Mouse (Mus musculus) lung, postnatal 4 days (tissue): ENCODE results near the gene Rhou.
A peak's percentile ranks its signal among the peaks of the same experiment; 100 is the strongest.
"Not testable (repeated sequence)": the region's sequence is repeated elsewhere in the genome, so short reads cannot be mapped to it uniquely, and the experiment has no call there.

ENCODE experiments used
- DNase-seq, 2 experiments: peaks; one replicate each; pipeline ENCODE4 v3.0.0; 2021

Rhou gene

DNA sequence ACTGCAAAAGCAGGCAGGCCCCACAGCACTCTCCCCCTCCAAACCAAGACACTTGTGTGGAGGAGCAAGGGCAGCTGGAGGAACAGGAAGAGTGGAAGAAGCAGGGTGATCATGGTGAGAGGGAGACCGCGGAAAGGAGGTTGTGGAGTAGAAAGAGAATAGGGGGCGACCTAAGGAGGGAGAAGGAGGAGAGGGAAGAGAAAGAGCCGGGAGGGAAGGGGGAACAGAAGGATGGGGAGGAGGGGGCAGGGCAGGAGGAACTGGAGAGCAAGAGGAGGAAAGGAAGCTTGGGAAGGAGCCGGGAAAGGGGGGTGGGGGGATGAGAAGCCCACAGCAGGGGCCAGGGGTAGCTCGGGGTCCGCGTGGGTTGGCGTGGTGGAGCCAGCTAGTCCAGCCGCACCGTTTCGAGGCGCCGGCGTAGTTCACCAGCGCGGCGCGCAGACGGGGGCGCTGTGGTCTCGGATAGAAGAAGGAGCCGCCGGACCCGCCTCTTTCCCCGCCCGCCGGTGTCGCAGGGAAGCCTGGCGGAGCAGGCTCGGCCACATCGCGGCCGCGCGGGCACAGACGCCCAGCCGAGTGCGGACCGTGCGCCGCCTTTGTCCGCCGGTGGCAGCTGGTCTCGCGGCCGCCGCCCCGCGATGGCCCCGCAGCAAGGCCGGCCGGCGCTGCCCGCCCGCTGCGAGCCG lies at the start of gene Rhou:
Rhou (plus strand) TSS at position 622 of the 686 bp plus-strand sequence.
- peak; percentile 95 for DNase-seq

DNA sequence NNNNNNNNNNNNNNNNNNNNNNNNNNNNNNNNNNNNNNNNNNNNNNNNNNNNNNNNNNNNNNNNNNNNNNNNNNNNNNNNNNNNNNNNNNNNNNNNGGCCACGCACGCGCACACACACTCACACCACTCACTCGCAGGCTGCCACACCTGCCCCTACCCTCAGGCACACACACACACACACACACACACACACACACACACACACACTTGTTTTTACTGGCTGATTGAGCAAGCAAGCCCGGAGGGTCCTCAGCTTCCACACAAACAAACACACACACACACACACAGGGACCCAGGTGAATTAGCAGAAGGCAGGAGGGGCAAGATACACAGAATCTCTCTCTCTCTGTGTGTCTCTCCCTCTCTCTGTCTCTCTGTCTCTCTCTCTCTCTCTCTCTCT lies 41.1 kb upstream of the Rhou start:
- peak; percentile 3 to 19 for DNase-seq

DNA sequence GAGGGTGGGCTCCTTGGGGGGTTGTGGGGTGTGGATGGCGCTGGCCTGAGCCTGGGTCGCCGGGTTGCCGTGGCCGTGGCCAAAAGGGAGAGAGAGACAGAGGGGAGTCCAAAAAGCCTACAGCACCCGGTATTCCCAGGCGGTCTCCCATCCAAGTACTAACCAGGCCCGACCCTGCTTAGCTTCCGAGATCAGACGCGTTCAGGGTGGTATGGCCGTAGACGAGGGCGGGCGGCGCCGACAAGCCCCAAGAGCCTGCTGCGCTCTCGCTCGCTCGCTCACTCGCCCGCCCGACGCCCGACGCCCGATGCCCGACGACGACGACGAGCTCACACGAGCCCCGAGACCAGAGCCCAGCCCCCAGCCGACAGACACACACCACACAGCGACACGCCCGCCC lies 30.2 kb upstream of the Rhou start:
- not testable (repeated sequence) for DNase-seq

DNA sequence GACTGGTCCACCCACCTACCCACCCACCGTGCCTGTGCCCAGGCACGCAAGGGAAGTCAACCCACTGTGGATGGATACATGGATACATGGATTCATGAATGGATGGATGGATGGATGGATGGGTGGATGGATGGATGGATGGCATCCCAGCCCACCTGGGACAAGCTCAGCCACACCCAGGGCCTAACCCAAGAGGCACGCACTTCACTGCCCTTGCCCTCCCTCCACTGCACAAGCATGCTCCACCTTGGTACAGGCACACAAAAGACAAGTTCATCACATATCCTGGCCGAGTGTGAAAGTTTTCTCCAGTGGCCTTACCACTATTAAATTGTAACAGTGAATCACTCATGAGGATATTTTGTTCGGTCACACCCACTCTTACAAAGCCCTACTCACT lies 29.5 kb upstream of the Rhou start:
- no peak for DNase-seq

DNA sequence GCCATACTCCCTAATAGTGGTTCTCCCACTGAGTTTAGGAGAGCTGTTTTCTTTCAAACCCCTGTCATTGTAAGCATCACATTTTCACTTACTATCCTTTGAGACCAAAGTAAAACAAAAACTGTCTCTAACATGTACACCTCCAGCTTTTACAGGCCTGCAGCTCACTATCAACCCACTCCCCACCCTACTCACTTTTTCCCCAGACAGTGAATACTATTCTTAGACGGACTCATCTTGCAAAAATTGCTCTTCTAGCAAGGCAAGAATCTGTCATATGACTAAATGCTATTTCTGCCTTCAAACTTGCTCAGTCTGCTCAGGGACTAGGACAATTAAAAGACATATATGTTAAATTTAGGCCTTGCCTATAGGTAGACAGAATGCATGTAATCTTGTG lies 29.0 kb upstream of the Rhou start:
- no peak for DNase-seq

DNA sequence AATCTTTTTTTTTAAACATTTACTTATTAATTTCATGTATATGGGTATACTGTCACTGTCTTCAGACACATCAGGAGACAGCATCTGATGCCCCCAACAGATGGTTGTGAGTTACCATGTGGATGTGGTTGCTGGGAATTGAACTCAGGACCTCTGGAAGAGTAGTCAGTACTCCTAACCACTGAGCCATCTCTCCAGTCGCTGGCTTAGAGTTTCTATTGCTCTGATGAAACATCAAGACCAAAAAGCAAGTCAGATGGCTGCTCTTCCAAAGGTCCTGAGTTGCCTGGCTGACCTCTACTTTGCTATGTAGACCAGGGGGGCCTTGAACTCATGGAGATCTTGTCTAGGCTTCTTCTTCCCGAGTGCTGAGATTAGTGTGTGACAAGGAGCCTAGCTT lies 28.0 kb upstream of the Rhou start:
- DNase-seq = no peak

DNA sequence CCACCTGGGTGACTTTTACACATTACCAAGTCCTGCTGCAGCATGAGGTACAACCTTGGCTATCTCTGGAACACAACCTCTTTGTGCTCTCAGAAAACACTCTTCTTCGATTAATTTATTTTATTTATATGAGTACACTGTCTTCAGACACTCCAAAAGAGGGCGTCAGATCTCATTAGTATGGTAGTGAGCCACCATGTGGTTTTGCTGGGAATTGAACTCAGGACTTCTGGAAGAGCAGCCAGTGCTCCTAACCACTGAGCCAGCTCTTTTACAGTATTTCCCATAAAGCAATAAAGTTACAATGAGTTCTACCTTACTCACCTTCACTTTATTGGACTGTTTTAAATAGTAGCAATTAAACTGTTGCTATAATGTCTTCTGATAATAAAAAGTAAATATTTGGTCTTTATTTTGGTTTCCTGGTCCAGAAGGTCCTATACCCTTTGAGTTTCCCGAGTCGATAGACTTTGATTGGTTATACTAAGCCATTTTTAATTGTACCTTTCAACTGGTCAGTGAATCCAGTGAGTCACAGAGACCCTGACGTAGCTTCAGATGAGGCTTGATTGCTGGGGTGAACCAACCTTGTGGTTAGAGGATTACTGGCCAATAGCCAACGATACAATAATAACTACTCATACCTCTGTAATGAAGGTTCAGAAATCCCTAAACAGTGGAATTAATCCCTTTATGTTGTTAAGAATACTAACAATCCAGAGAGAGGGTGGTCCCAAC lies 26.1 kb upstream of the Rhou start:
- DNase-seq = no peak

DNA sequence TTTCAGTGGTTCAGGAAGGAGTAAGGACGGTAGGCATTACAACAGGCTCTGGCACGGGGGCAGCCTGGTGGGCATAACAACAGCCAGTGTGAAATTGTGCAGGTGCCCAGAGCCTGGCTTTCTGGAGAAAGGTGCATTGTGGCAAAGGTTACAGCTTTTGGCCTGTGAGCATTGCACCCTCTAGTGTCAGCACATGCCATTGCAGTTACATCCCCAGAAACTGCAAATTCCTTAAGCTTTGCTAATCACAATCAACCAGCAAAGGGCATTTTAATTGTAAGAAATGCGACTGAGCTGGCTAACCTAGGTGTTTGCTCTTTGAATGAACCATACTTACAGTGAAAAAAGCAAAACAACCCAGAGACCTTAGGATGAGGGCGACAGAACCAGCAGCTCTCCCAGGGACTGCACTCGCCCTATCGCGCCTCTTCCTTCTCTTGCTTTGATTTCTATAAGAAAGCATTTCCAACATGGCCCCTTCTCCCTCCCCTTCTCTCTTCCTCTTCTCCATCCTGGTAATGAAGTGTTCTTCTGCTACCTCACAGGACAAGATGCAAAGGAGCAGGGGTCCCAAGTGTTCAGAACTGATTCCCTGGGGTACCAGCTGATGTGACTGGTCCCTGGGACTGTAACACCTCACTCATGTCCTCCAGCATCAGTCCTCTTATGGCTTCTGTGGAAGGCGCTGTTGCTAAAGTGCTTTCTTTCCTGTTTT lies 25.3 kb upstream of the Rhou start:
- peak; percentile 32 to 63 for DNase-seq

DNA sequence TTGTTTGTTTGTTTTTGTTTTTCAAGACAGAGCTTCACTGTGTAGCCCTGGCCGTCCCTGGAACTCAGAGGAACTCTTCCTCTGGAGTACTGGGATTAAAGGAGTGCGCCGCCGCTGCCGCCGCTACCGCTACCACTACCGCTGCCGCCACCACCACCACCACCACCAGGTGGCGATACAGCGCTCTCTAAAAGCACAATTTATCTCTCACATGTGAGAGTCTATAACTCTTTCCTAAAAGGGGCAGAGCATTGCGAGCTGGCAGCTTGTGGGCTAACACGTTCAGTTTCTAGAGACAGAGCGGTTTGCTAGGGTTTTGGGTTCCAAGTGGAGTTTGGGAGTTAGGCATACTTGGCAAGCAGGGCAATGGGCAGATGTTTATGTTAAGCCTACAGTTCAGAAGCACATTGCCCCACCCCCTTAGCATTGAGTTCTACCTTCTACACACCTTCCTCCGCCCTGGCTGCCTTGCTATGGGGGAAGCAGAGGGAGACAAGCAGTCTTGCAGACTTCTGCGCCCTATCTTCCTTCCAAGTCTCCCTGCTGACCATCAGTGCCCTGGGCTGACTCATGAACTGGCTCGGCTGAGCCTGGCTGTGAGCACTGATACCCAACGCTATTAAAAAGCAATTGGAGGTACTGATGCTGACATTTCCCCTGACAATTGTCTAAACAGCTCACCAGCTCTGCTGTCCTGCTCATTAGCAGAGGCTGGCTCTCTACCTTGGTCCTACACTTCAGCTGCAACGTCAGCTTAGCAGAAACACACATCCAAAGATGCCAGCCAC lies 24.6 kb upstream of the Rhou start:
- peak; percentile 63 to 77 for DNase-seq

DNA sequence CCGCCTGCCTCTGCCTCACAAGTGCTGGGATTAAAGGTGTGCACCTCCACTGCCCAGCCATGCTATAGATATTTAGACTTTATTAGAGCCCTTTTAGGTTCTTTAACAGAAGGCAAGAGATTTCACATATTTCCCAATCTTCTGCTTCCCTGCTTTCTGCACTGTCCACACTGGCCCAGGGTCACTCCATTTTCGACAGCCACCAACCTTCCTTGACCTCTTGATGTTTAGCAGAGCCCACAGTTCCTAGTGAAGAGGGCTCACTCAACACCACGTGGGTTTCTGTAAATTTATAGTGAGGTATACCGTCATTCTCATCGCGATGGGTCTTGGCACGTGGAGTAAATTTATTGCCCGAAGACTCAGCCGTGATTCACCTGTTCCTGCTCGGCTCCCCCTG lies 23.7 kb upstream of the Rhou start:
- DNase-seq = no peak

DNA sequence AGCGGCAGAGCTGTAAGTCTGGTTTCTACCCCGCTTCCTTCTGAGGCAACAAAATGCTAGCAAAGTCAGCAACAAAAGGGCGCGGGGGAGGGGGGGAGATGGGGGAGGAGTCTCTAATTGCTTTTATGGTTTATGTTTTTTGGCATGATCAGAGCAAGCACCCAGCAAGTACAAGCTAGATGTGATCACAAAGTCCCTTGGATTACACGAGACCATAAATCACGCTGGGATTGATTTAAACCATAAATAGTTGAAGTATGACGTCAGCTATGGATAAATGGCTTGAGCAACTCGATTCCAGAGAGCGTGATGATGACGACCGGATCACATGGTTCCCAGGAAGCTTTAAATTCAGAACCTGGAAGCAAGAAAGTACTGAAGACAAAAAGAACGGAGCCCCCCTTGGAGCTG lies 22.9 kb upstream of the Rhou start:
- no peak for DNase-seq

DNA sequence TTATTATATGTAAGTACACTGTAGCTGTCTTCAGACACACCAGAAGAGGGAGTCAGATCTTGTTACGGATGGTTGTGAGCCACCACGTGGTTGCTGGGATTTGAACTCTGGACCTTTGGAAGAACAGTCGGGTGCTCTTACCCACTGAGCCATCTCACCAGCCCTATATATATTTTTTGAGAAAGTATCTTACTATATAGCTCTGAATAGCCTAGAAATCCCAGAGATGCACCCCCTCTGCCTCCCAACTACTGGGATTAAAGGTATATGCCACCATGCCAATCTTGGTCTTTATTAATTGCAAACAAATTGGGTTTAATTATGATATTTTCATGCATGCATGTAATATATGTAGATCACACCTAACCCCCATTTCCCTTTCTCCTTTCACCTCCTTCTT lies 22.0 kb upstream of the Rhou start:
- DNase-seq = not testable (repeated sequence)

DNA sequence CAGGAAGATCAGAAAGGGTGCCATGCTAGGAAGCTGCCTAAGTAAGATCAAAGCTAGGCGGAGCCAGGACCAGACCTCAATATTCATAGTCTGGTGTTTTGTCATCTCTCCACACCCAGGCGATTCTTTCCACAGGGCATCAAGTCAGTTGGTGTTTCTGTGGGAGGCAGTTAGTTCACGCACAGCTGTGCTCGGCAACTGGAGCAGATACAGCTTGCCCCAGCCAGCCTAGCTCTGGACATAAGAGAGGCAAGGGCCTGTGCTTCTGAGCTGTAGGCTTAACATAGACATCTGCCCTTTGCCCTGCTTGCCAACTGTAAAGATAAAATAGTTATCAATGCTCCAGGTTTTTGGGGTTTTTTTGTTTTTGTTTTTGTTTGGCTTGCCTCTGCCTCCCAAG lies 21.5 kb upstream of the Rhou start:
- DNase-seq = no peak

DNA sequence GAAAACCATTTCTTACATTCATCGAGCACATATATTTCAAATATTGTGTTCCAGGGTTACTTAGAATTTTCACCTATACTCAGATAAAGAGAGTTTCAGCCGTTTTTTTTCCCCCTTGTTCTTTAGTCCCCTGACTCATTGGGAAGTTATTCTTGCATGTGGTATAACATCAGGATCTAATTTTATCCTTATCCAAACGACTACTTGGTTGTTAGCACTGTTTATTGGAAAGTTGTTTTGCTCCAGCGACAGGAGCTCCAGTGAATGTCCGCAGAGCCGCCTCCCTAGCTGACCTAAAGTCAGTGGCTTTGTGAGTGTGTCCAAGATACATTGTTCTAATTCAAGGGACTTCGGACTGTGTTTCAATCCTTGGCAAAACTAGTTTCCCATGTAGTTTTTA lies 19.9 kb upstream of the Rhou start:
- DNase-seq = no peak

DNA sequence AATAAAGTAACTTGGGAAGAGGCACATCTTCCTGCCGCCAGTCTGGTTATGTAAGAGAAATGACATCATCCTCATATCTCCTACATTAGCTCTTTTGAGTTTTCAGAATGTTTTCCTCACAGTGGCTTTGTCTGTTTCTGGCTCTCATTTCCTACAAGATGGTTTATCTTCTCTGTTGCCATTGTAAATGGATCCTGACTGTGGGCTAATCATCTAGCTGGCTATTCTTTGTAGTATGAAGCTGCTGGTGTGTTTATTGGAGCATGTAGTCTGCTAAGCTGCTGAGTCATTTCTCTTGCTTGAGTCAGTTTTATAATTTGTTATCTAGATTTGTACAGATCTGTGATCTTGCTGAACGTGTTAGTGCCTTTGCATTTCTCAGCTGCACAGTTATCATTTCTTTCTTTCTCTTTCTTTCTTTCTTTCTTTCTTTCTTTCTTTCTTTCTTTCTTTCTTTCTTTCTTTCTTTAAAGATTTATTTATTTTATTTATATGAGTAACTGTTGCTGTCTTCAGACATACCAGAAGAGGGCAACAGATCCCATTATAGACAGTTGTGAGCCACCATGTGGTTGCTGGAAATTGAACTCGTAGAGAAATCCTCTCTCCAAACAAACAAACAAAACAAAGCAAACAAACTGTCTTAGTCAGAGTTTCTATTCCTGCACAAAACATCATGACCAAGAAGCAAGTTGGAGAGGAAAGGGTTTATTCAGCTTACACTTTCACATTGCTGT lies 19.2 kb upstream of the Rhou start:
- DNase-seq = no peak

DNA sequence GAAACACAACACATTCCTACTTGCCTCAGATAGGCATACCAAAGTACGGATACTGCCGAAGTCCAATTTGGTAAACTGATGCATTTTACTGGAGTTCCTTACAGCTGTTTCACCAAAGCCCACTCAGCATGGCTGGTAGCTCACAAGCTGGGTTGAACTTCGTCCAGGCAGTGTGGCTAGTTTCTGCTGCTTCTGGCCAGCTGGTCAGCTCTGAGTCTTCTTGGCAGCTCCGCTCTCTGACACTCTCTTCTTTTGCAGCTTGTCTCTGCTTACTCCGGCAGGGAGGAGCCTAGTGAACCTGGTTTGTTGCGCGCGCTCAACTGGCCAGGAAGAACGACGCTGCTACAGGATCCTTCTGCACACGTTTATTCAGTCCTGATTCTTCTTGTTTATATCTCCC lies 18.1 kb upstream of the Rhou start:
- DNase-seq = no peak

DNA sequence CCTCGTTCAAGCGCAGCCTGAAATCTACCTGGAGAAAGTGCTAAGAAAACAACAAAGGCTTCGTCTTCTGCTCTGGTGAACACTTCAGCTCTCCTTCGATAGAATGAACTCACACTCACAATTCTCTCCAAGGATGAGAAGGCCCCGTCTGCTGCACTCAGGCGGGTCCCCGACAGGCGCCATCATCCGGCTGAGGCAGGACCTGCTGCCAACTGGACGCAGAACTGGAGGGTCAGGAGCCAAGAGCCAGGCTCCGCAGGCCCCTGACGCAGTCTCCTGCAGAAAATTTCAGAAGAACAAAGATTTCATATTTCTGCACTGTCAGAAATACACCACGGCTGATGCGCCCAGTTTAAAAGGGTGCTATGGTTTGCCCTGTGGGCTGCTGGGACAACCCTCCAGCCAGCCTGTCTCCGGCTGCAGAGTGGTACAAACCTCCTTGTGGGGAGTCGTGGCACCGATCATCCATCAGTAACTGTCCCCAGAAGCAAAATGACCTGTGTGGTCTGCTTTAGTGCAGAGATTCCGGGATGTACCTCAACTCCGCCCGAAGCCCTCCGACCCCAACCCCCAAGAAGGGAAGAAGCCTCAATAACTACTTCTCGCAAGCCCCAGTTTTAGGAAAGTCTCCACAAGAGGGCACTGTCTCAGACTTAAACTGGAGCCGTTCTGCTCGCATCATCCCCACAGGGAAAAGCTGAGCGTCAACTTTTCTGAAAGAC lies 10.2 kb upstream of the Rhou start:
- DNase-seq = peak in 1 of 2 experiments; percentile 65

DNA sequence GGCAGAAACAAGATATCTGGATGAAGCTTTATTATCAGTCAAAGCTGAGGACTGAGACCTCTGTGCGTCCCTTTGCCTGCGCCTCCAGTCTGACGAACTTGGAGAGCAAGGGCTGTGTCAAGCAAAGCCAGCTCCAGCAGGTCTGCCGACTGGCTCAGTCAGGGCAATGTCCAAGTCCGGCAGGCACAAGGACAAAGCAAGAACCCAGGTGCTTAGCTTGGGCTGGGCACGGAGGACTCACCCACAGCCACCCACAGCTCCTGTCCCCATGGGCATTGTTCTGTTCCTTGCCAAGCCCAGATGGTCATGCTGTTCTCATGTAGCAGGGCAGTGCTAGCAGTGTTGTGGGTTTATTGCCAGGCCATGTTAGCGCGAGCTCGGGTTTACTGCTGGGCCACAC lies 8.5 kb upstream of the Rhou start:
- no peak for DNase-seq

DNA sequence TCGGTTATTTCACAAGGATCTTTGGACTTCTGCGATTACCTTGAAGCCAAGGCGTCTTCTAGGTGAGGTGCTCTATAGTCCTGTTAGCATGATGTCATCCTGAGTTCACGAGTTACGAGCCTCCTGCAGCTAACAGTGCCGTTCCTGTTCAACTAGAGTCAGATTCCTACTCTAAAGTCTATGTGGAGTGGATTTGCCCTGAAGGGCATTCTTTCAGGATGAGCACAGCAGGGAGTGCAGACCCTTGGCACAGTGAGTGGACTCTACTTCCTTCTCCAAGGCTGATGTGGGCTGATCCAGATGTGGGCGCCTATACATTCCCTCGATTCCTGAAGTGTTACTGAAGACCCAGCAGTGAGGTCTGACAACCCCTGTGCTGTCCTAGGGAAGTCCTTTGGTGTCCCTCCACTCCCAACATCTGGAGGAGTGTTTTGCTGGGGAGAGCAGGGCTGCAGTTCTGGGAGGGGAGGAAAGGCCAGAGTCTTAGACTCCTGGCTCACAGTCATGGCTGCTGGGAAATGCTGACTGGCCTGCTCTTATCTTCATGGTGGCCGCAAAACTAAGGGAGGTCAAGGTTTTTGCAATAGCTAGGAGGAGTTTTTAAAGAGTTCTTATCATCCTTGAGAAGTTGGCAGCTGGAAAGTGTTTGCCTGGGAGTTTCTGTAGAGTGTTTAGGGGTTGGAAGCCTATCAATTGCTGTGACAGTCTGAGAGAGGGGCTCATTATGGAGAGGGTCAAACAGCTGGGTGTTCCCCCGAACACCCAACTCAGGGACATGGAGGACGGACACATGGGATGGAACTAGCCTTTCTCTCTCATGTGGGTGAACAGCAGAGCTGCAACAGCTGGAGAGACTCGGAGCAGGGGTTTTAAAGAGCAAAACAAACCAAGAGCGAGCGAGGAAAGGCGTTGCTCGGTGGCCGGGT lies 5.2 kb upstream of the Rhou start:
- peak; percentile 50 to 68 for DNase-seq

DNA sequence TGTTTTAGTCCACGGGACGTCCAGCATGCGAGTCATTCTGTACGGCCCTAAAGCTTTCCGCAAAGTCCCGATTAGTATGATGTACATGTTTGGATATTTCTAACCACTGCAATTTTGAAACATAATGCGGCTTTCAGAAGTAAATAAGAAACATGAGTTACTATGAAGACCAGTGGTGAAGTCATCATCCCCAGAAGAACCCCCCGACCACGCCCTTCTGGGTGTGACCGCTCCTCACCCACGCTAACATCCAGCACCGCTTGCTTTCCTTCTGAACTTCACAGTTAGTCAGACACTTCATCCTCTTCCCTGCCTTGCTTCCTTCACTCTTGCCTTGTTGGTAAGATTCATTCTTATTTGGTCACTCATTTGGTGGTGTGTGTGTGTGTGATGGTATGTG lies 4.2 kb upstream of the Rhou start:
- no peak for DNase-seq
